Mouse (Mus musculus) gonadal fat pad, adult 2 months (tissue): ENCODE results near the gene S100a3. TPM values are rescaled to one million over a fixed set of nuclear protein-coding genes. Genes with fewer than 3 reads are reported as not detected.
A peak's percentile ranks its signal among the peaks of the same experiment; 100 is the strongest.

Experiments used
- DNase-seq: peaks from one replicate; pipeline ENCODE4 v3.0.0-alpha.2; 2012; ENCODE audit warnings: low read depth
- polyA plus RNA-seq: library from polyadenylated mRNA; depleted of rRNA; stranded (reverse); fragments of >200 nt; gene quantifications from 2 replicates; pipeline ENCODE4 v1.2.3, GENCODE M21; 2012; rRNA removed

Gene S100a3
- polyA plus RNA-seq, 1 experiment: 1.4 TPM

- no peak for DNase-seq
Measured at GRCm38 (mm10) chr3:90626266-90627021, 66.1 kb downstream of the S100a3 start.

DNA sequence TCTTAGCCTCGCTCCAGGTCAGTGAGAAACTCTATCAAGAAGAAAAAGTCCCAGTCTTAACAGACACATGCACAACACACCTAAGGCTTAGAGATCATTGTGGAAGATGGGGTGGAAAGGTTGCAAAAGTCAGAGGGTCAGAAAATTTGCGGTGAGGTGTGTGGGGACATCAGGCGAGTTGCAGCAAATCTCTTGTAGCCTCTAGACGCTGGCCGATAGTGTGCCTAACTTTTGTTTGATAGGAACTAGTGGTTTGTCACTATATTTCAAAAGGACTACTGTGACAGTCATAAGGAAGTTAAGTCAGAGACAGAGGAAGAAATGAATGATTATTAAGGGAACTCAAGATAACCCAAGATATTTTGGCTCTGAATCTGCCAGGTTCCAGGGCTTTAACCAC lies 67.0 kb downstream of the S100a3 start:
- DNase-seq: no peak

GRCm38 (mm10) chr3:90627807-90628206 lies 67.4 kb downstream of the S100a3 start:
- no peak for DNase-seq

- no peak for DNase-seq
Measured at GRCm38 (mm10) chr3:90629298-90629697, 68.9 kb downstream of the S100a3 start.

DNA sequence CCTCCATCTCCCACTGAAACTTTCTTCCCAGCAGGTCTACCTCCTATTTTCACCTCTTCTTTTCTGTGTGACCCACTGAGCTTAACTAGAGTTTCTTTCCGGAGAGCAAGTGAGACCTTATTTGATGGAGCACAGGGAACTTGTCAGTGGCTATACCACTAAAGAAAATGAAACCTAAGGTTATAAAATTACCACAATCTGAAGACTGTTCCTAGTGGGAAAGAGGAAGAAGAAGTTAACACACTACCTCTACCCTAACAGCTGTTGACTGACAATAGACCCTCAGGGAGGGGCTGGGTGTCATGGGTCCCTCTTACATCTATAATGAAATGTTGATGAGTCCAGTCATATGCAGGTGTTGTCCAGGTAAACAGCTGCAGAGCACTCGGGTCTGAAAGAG lies 71.6 kb downstream of the S100a3 start:
- DNase-seq: no peak

GRCm38 (mm10) chr3:90638511-90639275 lies 78.3 kb downstream of the S100a3 start:
- no peak for DNase-seq

DNA sequence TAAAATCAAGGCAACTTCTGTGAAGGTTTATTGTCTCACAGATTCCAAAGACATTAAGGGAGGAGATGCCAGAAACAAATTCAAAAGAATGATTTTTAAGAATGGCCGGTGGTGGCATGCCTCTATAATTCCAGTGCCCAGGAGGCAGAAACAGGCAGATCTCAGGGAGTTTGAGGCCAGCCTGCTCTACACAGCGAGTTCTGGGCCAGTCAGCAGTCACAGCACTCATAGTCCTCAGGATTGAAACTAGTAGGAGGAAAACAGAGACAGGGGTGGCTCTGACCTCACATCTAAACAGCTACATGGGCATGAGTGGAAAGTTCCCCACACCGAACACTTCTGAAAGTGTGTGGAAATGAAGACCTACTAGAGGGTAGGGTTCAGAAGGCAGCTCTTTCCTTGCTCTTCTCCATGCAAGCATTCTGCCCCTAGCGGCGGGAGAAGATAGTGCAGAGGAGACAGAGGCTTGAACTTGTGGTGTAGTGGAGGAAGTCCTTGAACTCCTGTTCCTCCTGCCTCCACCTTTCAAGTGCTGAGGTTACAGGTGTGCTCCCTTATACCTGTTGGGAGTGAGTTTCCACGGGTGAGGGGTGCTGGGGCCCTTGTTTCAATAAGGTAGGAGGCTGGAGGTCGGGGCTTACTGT lies 79.3 kb downstream of the S100a3 start:
- DNase-seq: no peak

- DNase-seq: no peak
Measured at GRCm38 (mm10) chr3:90640981-90641380, 80.6 kb downstream of the S100a3 start.

- DNase-seq: no peak
Measured at GRCm38 (mm10) chr3:90644220-90644619, 83.8 kb downstream of the S100a3 start.

DNA sequence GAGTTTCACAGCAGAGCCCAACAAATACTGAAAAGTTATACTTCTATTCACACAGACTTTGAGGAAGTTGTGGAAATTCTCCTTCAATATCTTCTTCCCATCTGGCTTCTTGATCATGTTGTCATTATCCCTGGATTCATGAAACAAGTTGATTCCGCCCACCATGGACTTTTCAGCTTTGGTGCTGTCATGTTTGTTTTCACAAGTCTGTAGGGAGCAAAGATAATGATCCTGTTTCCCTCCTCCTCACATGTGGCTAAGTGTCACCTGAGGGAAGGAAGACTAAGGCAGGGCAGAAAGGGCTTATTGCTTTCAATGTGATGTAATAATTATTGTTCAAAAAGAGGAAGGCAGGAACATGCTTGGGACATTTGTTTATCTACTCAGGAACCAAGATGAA lies 86.9 kb downstream of the S100a3 start:
- DNase-seq: peak; percentile 68

DNA sequence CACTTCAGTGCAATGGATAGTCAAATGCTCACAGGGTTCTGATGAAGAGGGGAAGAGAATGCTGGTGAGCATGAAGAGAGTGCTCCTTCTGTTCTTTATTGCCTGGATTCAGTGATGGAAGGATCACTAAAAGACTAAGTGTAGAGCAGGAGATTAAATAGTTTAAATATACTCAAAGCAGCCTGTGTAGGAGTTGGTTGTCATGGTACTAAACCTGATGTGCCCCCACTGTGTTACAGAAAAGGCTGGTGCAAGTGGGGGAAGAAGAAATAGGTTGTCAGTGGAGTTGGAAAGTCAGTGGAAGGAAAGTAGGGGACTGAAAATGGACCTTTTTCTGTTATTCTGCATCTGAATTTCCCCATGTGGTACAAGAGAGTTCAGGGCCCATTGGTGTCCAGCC lies 88.6 kb downstream of the S100a3 start:
- no peak for DNase-seq

- DNase-seq: no peak
Measured at GRCm38 (mm10) chr3:90649832-90650231, 89.5 kb downstream of the S100a3 start.

Other genes starting within 250 kb of the S100a3 start
- gene Slc27a3, start 170.6 kb upstream of the S100a3 start, polyA plus RNA-seq: 7.4 and 9.4 TPM in 2 replicates
- 30.2 and 36.5 TPM in 2 replicates for gene Ints3, start 127.0 kb upstream of the S100a3 start, polyA plus RNA-seq
- 49.7 and 51.1 TPM in 2 replicates for gene Npr1, start 94.7 kb upstream of the S100a3 start, polyA plus RNA-seq
- 30.6 and 34.0 TPM in 2 replicates for gene Ilf2, start 84.5 kb upstream of the S100a3 start, polyA plus RNA-seq
- 38.3 and 41.3 TPM in 2 replicates for gene Snapin, start 69.5 kb upstream of the S100a3 start, polyA plus RNA-seq
- 35.9 and 46.2 TPM in 2 replicates for gene Chtop, start 51.1 kb upstream of the S100a3 start, polyA plus RNA-seq
- gene S100a1, start 46.2 kb upstream of the S100a3 start, polyA plus RNA-seq: 184 and 230 TPM in 2 replicates
- gene S100a13, start 46.1 kb upstream of the S100a3 start, polyA plus RNA-seq: 73.7 and 97.9 TPM in 2 replicates
- gene S100a14, start 33.7 kb upstream of the S100a3 start, polyA plus RNA-seq: 2.5 and 7.2 TPM in 2 replicates
- gene S100a16, start 23.3 kb upstream of the S100a3 start, polyA plus RNA-seq: 161 and 192 TPM in 2 replicates
- not detected in 2 replicates for gene S100a2, start 29.7 kb downstream of the S100a3 start, polyA plus RNA-seq
- gene Gm42674, start 41.3 kb downstream of the S100a3 start, polyA plus RNA-seq: not detected in 2 replicates
- gene S100a4, start 43.2 kb downstream of the S100a3 start, polyA plus RNA-seq: 27.8 and 69.1 TPM in 2 replicates
- gene S100a5, start 47.9 kb downstream of the S100a3 start, polyA plus RNA-seq: not detected in 2 replicates
- 229 and 578 TPM in 2 replicates for gene S100a6, start 52.3 kb downstream of the S100a3 start, polyA plus RNA-seq
- 0.19 and 0.39 TPM in 2 replicates for gene S100a7a, start 93.4 kb downstream of the S100a3 start, polyA plus RNA-seq
- gene S100a8, start 108.4 kb downstream of the S100a3 start, polyA plus RNA-seq: 0.48 and 7.4 TPM in 2 replicates
- 1.2 and 1.3 TPM in 2 replicates for gene S100a9, start 135.1 kb downstream of the S100a3 start, polyA plus RNA-seq
- 0.76 and 0.77 TPM in 2 replicates for gene Pglyrp4, start 166.3 kb downstream of the S100a3 start, polyA plus RNA-seq
- gene Gm5849, start 217.3 kb downstream of the S100a3 start, polyA plus RNA-seq: not detected in 2 replicates